In the genomic region with DNA sequence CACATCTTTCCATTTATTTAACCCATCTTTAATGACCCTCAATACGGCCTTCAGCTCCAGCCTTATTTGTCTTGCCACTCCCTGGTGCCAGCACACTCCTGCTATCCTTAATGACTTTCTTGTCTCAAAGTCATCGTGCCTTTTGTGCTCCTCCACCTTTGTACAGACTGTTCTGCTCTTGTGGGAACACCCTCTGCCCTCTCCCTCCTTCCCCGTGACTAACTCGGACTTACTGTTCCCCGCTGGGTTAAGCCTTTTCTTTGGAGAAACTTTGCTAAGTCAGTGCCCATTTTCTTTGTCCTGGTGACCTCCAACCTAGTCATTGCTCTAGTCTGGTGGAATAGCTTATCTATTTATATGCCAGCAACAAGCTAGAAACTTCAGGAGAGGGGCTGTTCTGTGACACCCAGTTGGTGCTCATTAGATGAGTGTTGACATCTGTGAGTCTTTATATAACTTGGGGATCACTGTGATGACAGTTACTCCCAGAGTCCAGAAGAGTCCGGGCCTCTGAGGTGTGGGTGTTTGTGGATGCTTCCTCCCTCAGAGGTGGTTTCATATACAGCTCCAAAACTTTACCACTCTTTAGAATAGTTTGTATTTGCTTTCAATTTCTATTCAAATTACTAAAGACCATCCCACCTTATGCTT, we compare ENCODE assay signal across 21 mouse cellular contexts.
DNase-seq lines count a peak whose midpoint lies in the region; ATAC-seq and TF ChIP-seq lines count a peak whose summit lies in the region.
"Had no signal": no experiment of that assay in that cellular context is flagged by ENCODE, and none has a peak within 500 bp of the region (broad histone marks: within the 10 kb centered on the region; RNA-seq: fewer than 3 reads in every experiment).

No protein-coding gene starts in this region.

- ATAC-seq in heart, embryonic 13.5 days (ENCODE audit: extremely low read depth, insufficient number of reproducible peaks, low FRiP score, low TSS enrichment) = no peak
- ATAC-seq in intestine, postnatal 0 days = peak; percentile 88
- ATAC-seq: activated CD4-positive, CD25-positive, alpha-beta regulatory T cell, adult 4 months; hindbrain, postnatal 0 days had no signal

- H3K4me2 ChIP-seq in heart, embryonic 13.5 days = 0 out of 2 replicates have a peak overlapping the region, but pooled peaks have one; percentile 9
- no peak overlapping the region for H3K4me2 ChIP-seq in intestine, postnatal 0 days (replicated peaks; ENCODE audit: low read depth)
- H3K4me2 ChIP-seq: forebrain, embryonic 12.5 days; kidney, embryonic 15.5 days; liver, embryonic 11.5 days had no signal

- H3K4me3 ChIP-seq in heart, embryonic 13.5 days = no peak overlapping the region
- H3K4me3 ChIP-seq in heart, adult 2 months = no peak overlapping the region
- H3K4me3 ChIP-seq in testis, adult 2 months (ENCODE audit: control insufficient read depth, low read depth, low read length) = no peak overlapping the region
- H3K4me3 ChIP-seq in intestine, postnatal 0 days (ENCODE audit: low read depth, low read length) = no peak overlapping the region
- H3K4me3 ChIP-seq in forebrain, embryonic 10.5 days = no peak overlapping the region
- no peak overlapping the region for H3K4me3 ChIP-seq in lung, adult 2 months (replicated peaks; ENCODE audit: extremely low read depth, low read depth, low read length)
- H3K4me3 ChIP-seq: embryonic facial prominence, embryonic 10.5 days; forebrain, embryonic 12.5 days; hindbrain, embryonic 10.5 days; kidney, embryonic 15.5 days had no signal

- H3K27me3 ChIP-seq in heart, embryonic 13.5 days (replicated peaks) = no peaks in the 10 kb centered on the region
- H3K27me3 ChIP-seq in heart, adult 2 months (ENCODE audit: control insufficient read depth, insufficient read depth, low read length) = no peaks in the 10 kb centered on the region
- no peaks in the 10 kb centered on the region for H3K27me3 ChIP-seq in testis, adult 2 months (ENCODE audit: control insufficient read depth, insufficient read depth, low read length)
- H3K27me3 ChIP-seq in intestine, postnatal 0 days (replicated peaks; ENCODE audit: control insufficient read depth, insufficient read depth, low read length) = no peaks in the 10 kb centered on the region
- H3K27me3 ChIP-seq in forebrain, embryonic 10.5 days (ENCODE audit: poor library complexity, severe bottlenecking) = peaks cover under 1% of the 10 kb centered on the region
- H3K27me3 ChIP-seq: forebrain, embryonic 12.5 days; kidney, embryonic 15.5 days had no signal

- H3K79me2 ChIP-seq in heart, adult 2 months (replicated peaks; ENCODE audit: control insufficient read depth, insufficient read depth, low read length) = no peaks in the 10 kb centered on the region

- H3K36me3 ChIP-seq in heart, embryonic 13.5 days = no peaks in the 10 kb centered on the region
- H3K36me3 ChIP-seq in heart, adult 2 months (ENCODE audit: control insufficient read depth, insufficient read depth, low read length) = no peaks in the 10 kb centered on the region
- no peaks in the 10 kb centered on the region for H3K36me3 ChIP-seq in testis, adult 2 months (ENCODE audit: control insufficient read depth, insufficient read depth, low read length)
- no peaks in the 10 kb centered on the region for H3K36me3 ChIP-seq in intestine, postnatal 0 days (ENCODE audit: control insufficient read depth, insufficient read depth)
- H3K36me3 ChIP-seq in forebrain, embryonic 10.5 days (replicated peaks) = no peaks in the 10 kb centered on the region
- H3K36me3 ChIP-seq: embryonic facial prominence, embryonic 10.5 days; forebrain, embryonic 12.5 days; hindbrain, embryonic 10.5 days; kidney, embryonic 15.5 days had no signal

- H3K9ac ChIP-seq in heart, embryonic 13.5 days = no peak overlapping the region
- H3K9ac ChIP-seq in heart, adult 2 months (ENCODE audit: low read depth, low read length) = no peak overlapping the region
- H3K9ac ChIP-seq in intestine, postnatal 0 days (ENCODE audit: low read depth, low read length) = no peak overlapping the region
- H3K9ac ChIP-seq: forebrain, embryonic 12.5 days; kidney, embryonic 15.5 days had no signal

- peaks cover 26% of the 10 kb centered on the region for H3K4me1 ChIP-seq in heart, embryonic 13.5 days
- no peaks in the 10 kb centered on the region; the same call in 1 of the 2 replicates for H3K4me1 ChIP-seq in heart, adult 2 months (ENCODE audit: control insufficient read depth, insufficient read depth, low read length)
- H3K4me1 ChIP-seq in testis, adult 2 months (ENCODE audit: control insufficient read depth, insufficient read depth, low read length) = no peaks in the 10 kb centered on the region
- no peaks in the 10 kb centered on the region for H3K4me1 ChIP-seq in intestine, postnatal 0 days (replicated peaks; ENCODE audit: control insufficient read depth, insufficient read depth, low read length)
- peaks cover 4% of the 10 kb centered on the region; the same call in 1 of the 2 replicates for H3K4me1 ChIP-seq in forebrain, embryonic 10.5 days
- H3K4me1 ChIP-seq in lung, adult 2 months (ENCODE audit: control insufficient read depth, insufficient read depth, low read length) = no peaks in the 10 kb centered on the region; the same call in 1 of the 2 replicates
- H3K4me1 ChIP-seq: embryonic facial prominence, embryonic 10.5 days; forebrain, embryonic 12.5 days; kidney, embryonic 15.5 days had no signal

- intact Hi-C loops in heart, adult 2 months (cut with DNase I) = no loop called here

- DNase-seq in heart, adult 2 months = no peak
- DNase-seq in testis, postnatal 10 days (ENCODE audit: low spot score) = no peak
- DNase-seq in testis, postnatal 14 days (ENCODE audit: low spot score) = peak; percentile 6
- DNase-seq in forebrain, embryonic 10.5 days (ENCODE audit: extremely low spot score, low spot score) = no peak
- DNase-seq in lung, adult 2 months = no peak
- DNase-seq: cerebellum, adult 8-10 months; gastrocnemius, postnatal 10 days; heart, adult 11 months; lung, adult 18-20 months; retina, postnatal 1 day; thymus, adult 2 months had no signal

- WGBS in heart, embryonic 13.5 days = 48% methylated on average over 6 of the region's 6 CpGs
- 73% methylated on average over 6 of the region's 6 CpGs for WGBS in heart, adult 2 months
- WGBS in intestine, postnatal 0 days = 49% methylated on average over 6 of the region's 6 CpGs
- WGBS in forebrain, embryonic 10.5 days = 34% methylated on average over 6 of the region's 6 CpGs
- 77% methylated on average over 6 of the region's 6 CpGs for WGBS in lung, adult 2 months

- TF ChIP-seq POLR2A in heart, adult 2 months (IDR thresholded peaks at IDR 0.05; ENCODE audit: insufficient read depth, low read depth, low read length) = no peak
- TF ChIP-seq POLR2A in testis, adult 2 months (IDR thresholded peaks at IDR 0.05; ENCODE audit: control insufficient read depth, low read depth, low read length) = no peak
- TF ChIP-seq POLR2A in lung, adult 2 months (IDR thresholded peaks at IDR 0.05; ENCODE audit: borderline replicate concordance, extremely low read depth, low read depth, low read length) = no peak

- no peak for TF ChIP-seq CTCF in heart, adult 2 months (IDR thresholded peaks at IDR 0.05)
- no peak for TF ChIP-seq CTCF in testis, adult 2 months (IDR thresholded peaks at IDR 0.05; ENCODE audit: control insufficient read depth, insufficient read depth, insufficient replicate concordance, low read depth, low read length)
- TF ChIP-seq CTCF in intestine, postnatal 0 days (IDR thresholded peaks at IDR 0.05; ENCODE audit: low read depth) = no peak
- TF ChIP-seq CTCF in lung, adult 2 months (IDR thresholded peaks at IDR 0.05; ENCODE audit: insufficient read depth, low read length) = no peak

- H3K27ac ChIP-seq in heart, embryonic 13.5 days (replicated peaks) = 0 out of 2 replicates have a peak overlapping the region, but pooled peaks have one; percentile 15
- H3K27ac ChIP-seq in heart, adult 2 months = no peak overlapping the region
- H3K27ac ChIP-seq in testis, adult 2 months (ENCODE audit: control insufficient read depth, insufficient read depth, low read depth, low read length) = peak overlapping the region; percentile 37; the same call in 1 of the 2 replicates
- H3K27ac ChIP-seq in intestine, postnatal 0 days (ENCODE audit: low read depth, low read length) = no peak overlapping the region; the same call in 1 of the 2 replicates
- H3K27ac ChIP-seq in forebrain, embryonic 10.5 days = no peak overlapping the region
- H3K27ac ChIP-seq: embryonic facial prominence, embryonic 10.5 days; forebrain, embryonic 12.5 days; hindbrain, embryonic 10.5 days; hindbrain, postnatal 0 days; kidney, embryonic 15.5 days had no signal

- TF ChIP-seq EP300 in heart, adult 2 months (IDR thresholded peaks at IDR 0.05; ENCODE audit: insufficient read depth, low read depth, low read length) = no peak

- no peaks in the 10 kb centered on the region for H3K9me3 ChIP-seq in heart, embryonic 13.5 days
- H3K9me3 ChIP-seq in intestine, postnatal 0 days (ENCODE audit: control insufficient read depth) = no peaks in the 10 kb centered on the region
- no peaks in the 10 kb centered on the region for H3K9me3 ChIP-seq in forebrain, embryonic 10.5 days
- H3K9me3 ChIP-seq: embryonic facial prominence, embryonic 10.5 days; forebrain, embryonic 12.5 days; hindbrain, embryonic 10.5 days; kidney, embryonic 15.5 days had no signal

Comparison
In these comparisons a context has a peak if more than half of its experiments do, and no peak if none do; other contexts are left out.
1. H3K27ac ChIP-seq: peak in heart, embryonic 13.5 days (single experiment) and testis, adult 2 months (single experiment); none in heart, adult 2 months (single experiment), intestine, postnatal 0 days (single experiment) and forebrain, embryonic 10.5 days (single experiment).